Mouse (Mus musculus) adrenal gland, postnatal 36 days (tissue): ENCODE data around the gene Slc9c1. TPM values are rescaled to one million over a fixed set of nuclear protein-coding genes. Genes with fewer than 3 reads are reported as not detected.
"Not testable (repeated sequence)": the region's sequence is repeated elsewhere in the genome, so short reads cannot be mapped to it uniquely, and the experiment has no call there.

Experiments
- DNase-seq, 2 experiments: peaks; one replicate each; pipeline ENCODE4 v3.0.0; 2021; ENCODE audit warnings: mixed read lengths in 1 of 2
- long read RNA-seq, 2 experiments: library from polyadenylated mRNA; stranded (forward); transcript quantifications; one replicate each; pipeline ENCODE4 v2.0.0; 2021; ENCODE audit warnings: borderline sequencing depth in 2 of 2
- total RNA-seq, 2 experiments: library from RNA; stranded (reverse); gene quantifications; 2 replicates each; pipeline ENCODE4 v1.2.3; 2021

The Slc9c1 gene
- total RNA-seq = not detected
- long read RNA-seq, experiment 1 = 0 reads
- long read RNA-seq, experiment 2 = 0 reads

GRCm38 (mm10) chr16:45535009-45535408, at the start of gene Slc9c1:
Gene Slc9c1 (plus strand): TSS chr16:45535309.
- DNase-seq = no peak

- DNase-seq = no peak
Observed at GRCm38 (mm10) chr16:45492927-45493326, 42.2 kb upstream of the Slc9c1 start, which contains the start of gene Gm609. Gene Gm609 (minus strand): TSS chr16:45492969.

- peak in 1 of 2 experiments; percentile 14 for DNase-seq
Observed at GRCm38 (mm10) chr16:45495326-45495725, 39.8 kb upstream of the Slc9c1 start.

DNA sequence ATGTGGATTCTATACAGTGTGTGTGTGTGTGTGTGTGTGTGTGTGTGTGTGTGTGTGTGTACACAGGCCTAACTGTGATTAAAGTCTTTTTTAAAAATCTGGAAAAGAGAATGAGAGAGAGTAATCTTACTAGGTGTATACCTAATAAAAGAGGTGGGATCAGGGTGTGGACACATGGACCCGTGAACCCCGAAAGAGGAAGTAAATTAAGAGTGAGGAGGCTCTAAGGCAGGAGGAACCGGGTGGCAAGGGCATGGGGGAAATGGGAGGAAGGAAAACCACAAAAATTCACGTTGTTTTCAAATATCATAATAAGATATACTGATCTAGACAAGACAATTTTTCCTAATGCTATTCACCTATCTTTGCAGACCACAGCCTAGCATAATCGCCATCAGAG, 9.6 kb upstream of the Slc9c1 start:
- DNase-seq = no peak

DNA sequence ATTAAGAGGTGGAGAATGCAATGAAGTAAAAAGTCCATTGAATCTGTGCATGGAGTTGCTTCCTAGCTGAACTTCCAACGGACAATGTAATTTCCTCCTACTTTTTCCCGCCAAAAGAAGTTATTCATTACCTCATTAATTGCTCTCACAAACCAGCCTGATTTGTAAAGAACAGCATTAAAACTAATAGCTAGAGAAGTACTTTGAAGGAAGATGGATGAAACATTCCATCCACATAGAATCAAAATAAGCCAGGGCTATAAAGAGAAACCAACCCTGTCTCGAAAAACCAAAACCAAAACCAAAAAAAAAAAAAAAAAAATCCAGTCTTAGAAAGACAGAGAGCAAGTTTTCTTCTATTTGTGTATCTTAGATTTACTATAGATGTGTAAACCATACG, 3.2 kb upstream of the Slc9c1 start, which contains the start of gene Gm17783:
Gene Gm17783 (minus strand): TSS at position 101 of the 400 bp plus-strand sequence.
- no peak for DNase-seq

DNA sequence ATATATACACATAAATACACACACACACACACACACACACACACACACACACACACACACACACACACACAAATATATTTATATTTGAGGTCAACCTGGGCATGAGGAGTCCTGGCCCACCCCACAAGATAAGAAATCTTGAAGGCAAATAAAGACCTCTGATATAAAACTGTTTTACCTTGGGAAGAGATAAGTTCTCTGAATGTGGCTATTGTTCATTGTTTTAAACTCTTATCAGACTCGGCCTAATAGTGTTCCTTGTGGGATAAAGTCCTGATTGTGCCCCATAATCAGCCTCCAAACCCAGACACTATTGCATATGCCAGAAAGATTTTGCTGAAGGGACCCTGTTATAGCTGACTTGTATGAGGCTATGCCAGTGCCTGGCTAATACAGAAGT, 3.2 kb downstream of the Slc9c1 start:
- DNase-seq = not testable (repeated sequence)

GRCm38 (mm10) chr16:45542108-45542507, 7.0 kb downstream of the Slc9c1 start:
- DNase-seq = no peak

GRCm38 (mm10) chr16:45544341-45544740, 9.2 kb downstream of the Slc9c1 start:
- no peak for DNase-seq

- no peak for DNase-seq
Observed at GRCm38 (mm10) chr16:45547982-45548381, 12.9 kb downstream of the Slc9c1 start.

- no peak for DNase-seq
Observed at GRCm38 (mm10) chr16:45551579-45551978, 16.5 kb downstream of the Slc9c1 start.

- DNase-seq = no peak
Observed at GRCm38 (mm10) chr16:45561747-45562146, 26.6 kb downstream of the Slc9c1 start.

- DNase-seq = no peak
Observed at GRCm38 (mm10) chr16:45572307-45572706, 37.2 kb downstream of the Slc9c1 start.

DNA sequence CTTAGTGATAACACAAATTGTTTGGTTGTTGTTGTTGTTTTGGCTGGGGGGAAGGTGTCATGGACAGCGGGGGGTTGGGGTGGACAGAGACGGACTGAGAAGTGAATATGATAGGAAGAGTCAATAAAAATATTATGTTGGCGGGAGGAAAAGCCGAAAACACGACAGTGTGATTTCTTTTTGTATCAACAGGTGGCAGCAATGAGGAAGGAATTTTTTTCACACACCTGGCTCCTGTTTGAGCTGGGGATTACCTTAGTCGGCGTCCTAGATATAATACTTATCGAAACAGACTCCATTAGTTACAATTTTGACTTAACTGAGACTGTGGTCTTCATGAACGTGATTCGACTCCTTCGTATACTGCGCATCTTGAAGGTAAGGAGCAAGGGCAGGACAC, 44.8 kb downstream of the Slc9c1 start:
- no peak for DNase-seq

- DNase-seq = peak; percentile 35 to 55
Observed at GRCm38 (mm10) chr16:45582512-45582911, 47.4 kb downstream of the Slc9c1 start.

DNA sequence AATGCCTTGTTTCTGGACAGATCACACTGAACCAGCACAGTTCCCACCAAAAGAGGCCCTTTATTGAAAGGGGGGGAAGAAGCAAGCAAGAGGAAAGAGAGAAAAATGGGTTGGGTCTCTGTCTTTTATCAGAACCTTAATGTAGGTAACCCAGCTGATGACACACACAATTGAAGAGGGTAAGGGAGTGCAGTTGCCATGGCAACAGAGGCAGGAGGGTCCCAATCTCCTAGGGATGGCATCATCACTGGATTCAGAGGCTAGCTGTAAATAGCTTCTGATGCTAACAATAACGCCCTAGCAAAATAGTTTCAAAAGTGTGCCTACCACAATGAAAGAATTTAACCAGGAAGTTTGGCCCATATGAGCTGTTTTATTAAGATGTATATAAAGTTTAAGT, 58.5 kb downstream of the Slc9c1 start:
- DNase-seq = no peak

DNA sequence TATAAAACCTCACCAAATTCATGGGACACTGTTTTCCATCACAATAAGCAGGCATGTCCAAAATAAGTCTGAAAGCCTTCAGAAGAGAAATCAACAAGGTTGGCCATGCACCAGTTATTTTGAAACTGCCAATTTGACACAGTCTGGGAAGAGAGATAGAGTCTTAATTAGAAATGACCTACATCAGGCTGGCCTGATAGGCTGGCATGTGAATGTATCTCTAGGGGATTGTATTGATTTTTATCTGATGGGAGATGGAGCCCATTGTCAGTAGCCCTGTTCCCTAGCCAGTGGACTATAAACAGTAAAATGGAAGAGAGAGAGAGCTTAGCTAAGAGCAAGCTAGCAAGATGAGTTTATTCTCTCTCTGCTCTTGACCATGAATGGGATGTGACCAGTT, 60.4 kb downstream of the Slc9c1 start:
- no peak for DNase-seq

DNA sequence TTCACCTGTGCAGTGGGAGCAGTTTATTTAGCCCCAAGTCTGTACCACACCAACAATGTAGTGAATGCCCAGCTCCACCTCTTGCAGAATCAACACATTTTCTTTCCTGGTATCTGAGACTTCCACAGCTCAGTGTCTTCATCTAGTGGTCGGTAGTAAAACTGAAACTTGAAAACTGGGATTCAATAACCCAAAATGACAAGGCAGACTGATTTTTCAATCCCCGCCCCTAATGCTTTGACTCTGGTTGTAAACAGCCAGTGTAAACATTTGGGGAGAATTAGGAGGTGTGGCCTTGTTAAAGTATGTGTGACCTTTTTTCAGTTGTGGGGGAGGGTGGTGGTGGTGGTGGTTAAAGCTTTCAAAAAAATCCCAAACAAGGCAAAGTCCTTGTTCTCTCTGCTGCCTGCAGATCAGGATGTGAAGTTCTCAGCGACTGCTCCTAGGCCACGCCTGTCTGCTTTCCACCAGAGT, 73.4 kb downstream of the Slc9c1 start:
- DNase-seq = peak in 1 of 2 experiments; percentile 9

DNA sequence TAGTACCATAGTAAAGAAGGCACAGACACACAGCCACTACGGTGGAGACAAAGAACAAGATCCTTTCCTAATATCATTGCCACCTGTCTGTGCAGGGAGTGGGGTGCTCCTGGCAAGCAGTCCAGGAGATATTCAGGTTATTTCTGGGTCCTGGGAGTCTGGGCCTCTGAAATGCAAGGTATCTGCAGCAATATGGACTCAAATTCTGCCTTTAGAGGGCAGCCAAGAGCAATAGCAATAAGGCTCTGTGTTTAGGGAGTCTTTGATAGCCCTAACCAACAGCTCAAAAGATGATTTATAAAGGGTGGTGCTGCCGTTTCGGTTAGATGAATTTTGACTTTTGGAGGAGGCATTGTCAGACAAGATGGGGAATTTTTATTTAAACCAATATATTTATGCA, 74.2 kb downstream of the Slc9c1 start:
- peak in 1 of 2 experiments; percentile 46 for DNase-seq

DNA sequence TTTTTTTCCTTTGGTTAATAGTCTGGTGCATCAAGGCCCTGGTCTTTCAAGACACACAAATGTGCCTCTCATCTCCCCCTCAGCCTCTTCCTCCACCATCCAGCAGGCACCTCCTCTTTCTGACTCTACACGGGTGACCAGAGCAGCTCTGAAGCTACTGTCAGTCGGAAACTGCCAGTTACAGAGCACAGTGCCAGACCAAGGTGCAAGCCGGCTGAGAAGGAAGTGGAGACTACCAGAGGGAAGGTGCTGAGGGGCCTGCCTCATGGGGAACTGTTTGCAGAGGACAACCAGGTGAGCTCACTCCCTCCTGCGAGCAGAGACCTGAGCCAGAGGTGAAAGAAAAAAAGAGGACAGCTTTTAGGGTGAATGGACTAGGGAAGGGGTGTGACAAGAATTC, 75.2 kb downstream of the Slc9c1 start, which contains the start of gene Gcsam:
Gene Gcsam (plus strand): TSS at position 114 of the 400 bp plus-strand sequence.
- no peak for DNase-seq

GRCm38 (mm10) chr16:45613247-45613646, 78.1 kb downstream of the Slc9c1 start:
- no peak for DNase-seq

- no peak for DNase-seq
Observed at GRCm38 (mm10) chr16:45615944-45616343, 80.8 kb downstream of the Slc9c1 start.

DNA sequence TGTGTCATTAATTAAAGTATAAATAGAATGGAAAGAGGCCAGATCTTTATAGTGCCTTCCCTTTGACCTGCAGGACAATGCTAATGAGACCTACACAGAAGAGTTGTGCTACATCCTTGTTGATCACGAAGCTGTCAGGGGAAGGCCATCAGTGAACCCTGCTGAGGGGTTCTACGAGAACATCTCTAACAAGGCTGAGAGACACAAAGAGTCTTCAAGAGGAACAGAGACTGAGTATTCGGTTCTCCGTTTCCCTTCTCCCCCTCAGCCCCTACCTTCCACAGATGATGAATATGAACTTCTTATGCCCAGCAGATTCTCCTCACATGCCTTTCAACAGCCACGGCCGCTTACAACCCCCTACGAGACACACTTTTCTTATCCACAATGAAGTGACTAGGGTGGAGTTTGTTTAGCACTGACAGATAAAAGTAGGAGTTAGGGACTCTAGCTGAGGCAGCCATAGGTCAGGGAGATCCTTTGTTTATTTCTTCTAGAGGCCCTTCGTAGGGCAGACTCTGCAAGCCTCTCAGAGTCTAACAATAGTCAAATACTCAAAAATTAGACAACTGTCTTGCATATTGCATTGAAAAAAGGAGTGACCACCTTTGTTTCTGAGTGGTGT, 84.8 kb downstream of the Slc9c1 start:
- no peak for DNase-seq

DNA sequence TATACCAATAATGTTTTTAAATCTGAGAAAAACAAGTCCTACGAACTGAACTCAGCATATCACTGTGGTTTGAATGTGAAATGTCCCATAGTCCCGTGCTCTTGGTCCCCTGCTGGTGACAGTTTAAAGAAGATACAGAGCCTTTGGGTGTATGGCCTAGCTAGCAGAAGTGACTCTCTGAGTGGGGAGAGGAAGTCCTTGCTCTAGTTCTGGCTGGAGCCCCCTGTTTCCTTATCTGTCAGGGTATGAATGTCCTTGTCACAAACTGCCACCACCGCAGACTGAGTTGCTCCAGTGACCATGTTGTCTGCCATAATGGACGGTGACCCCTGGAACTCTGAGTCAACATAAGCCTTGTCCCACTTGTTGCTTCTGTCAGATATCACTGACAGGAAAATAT, 88.1 kb downstream of the Slc9c1 start:
- no peak for DNase-seq

DNA sequence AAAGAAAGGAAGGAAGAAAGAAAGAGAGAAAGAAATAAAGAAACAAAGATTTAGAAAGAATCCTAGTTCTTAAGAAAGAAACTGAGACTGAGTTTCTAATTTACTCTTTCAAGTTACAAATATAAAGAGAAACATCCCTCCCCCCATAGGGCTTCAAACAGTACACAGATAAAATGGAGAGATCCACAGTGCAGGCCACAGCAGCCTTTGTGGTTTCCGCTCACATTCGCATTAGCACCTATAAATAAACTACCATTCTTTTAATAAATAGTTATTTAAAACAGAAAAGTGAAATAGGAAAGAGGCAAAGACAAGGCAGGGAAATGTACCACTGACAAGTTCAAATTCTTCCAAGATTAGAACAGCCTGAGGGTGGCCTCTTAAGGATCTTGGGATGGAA, 89.7 kb downstream of the Slc9c1 start:
- DNase-seq = no peak
